Mouse (Mus musculus) E14TG2a.4 (cell line): ENCODE measurements around the gene Tiam2.

Experiments
- CTCF ChIP-seq: conservative IDR thresholded peaks from 2 replicates; pipeline ENCODE4 v1.5.1; 2014; ENCODE audit warnings: low read length
- POU5F1 ChIP-seq: IDR thresholded peaks from 2 replicates; pipeline ENCODE4 v1.6.1; 2014; ENCODE audit warnings: low read length, borderline replicate concordance

DNA sequence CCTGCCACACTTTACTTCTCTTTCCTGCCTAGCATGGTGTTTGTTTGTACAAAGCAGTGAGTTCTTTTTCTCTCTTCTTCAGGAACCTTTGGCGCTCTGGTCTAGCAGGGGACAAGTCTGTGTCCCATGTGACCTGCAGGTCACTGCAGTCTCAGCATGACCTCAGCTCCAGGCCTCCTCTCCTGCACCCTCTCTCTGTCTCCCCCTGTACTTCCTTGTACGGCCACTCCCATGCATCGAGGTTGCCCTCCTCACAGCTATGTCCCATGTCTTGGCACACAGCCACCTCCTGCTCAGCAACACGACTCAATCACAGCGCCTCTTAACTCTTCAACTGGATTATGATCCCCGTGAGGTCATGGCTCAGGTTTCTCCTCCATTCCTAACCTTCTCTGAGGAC lies 26.9 kb upstream of the Tiam2 start:
- no peak for TF ChIP-seq CTCF
- no peak for TF ChIP-seq POU5F1
